ENCODE assay signal across 8 mouse cellular contexts in the genomic region with DNA sequence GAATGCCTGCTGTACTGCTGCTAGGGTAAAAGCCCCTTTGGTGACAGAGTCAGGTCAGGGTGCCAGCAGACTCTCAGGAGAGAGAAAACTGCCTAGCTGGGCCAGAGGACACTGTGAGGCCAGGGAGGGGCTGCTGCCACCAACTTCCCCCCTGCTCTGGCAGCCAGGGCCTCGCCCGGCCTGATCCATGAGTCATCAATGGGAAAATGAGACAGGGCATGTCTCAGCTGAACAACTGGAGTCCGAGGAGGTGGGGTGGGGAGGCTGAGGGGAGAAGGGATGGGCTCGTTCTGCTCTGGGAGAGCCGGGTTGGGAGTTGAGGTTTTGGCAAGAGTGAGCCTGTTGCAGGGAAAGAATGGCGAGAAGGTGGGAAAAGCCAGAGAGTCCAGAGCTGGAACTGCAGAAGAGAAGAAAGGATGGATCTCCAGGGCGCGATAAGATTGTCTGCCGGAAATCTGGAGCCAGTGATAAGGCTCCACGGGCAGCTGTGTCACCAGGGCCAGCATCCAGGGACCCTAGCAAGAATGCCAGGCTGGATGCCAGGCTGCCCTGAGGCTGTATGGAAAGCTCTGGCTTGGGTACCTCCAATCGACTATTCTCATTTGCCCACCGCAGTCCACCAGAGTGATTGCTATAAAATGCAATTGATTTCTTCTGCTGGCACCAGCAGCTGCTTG. TPM values are rescaled to one million over a fixed set of nuclear protein-coding genes. Genes with fewer than 3 reads are reported as not detected.
A peak's percentile ranks its signal among the peaks of the same experiment; 100 is the strongest.
DNase-seq lines count a peak whose midpoint lies in the region; ATAC-seq and TF ChIP-seq lines count a peak whose summit lies in the region.

No protein-coding gene starts in this region.

- no peak for TF ChIP-seq POLR2A in lung, adult 2 months (IDR thresholded peaks at IDR 0.05; ENCODE audit: borderline replicate concordance, extremely low read depth, low read depth, low read length)

- no peak overlapping the region for H3K4me3 ChIP-seq in lung, adult 2 months (replicated peaks; ENCODE audit: extremely low read depth, low read depth, low read length)
- no peak overlapping the region for H3K4me3 ChIP-seq in embryonic facial prominence, embryonic 13.5 days

- ATAC-seq in embryonic facial prominence, embryonic 13.5 days (ENCODE audit: insufficient number of reproducible peaks, insufficient read depth, low FRiP score, low TSS enrichment, low read depth) = no peak

- WGBS in lung, adult 2 months = 32% methylated on average over 12 of the region's 12 CpGs
- WGBS in embryonic facial prominence, embryonic 13.5 days = 49% methylated on average over 12 of the region's 12 CpGs

- DNase-seq in lung, adult 18-20 months = peak; percentile 73 to 79
- no peak for DNase-seq in lung, adult 2 months
- DNase-seq in heart, postnatal 14 days = peak; percentile 55 to 57
- peak; percentile 84 for DNase-seq in skeletal muscle tissue, adult 2 months (ENCODE audit: low read depth, low spot score)
- DNase-seq in left cerebral cortex, adult 8-10 months (ENCODE audit: low spot score in 2 of 2) = no peak
- DNase-seq in layer of hippocampus, postnatal 36 days = no peak
- no peak for DNase-seq in spleen, postnatal 4 days (ENCODE audit: low spot score in 2 of 2)

- no peaks in the 10 kb centered on the region for H3K9me3 ChIP-seq in embryonic facial prominence, embryonic 13.5 days

- peak overlapping the region; percentile 26 for H3K4me2 ChIP-seq in embryonic facial prominence, embryonic 13.5 days

- H3K27ac ChIP-seq in embryonic facial prominence, embryonic 13.5 days = peak overlapping the region; percentile 73

- peaks cover 12% of the 10 kb centered on the region for H3K4me1 ChIP-seq in lung, adult 2 months (ENCODE audit: control insufficient read depth, insufficient read depth, low read length)
- peaks cover 54% of the 10 kb centered on the region for H3K4me1 ChIP-seq in embryonic facial prominence, embryonic 13.5 days

- H3K9ac ChIP-seq in embryonic facial prominence, embryonic 13.5 days = peak overlapping the region; percentile 49; the same call in 1 of the 2 replicates

- TF ChIP-seq CTCF in lung, adult 2 months (IDR thresholded peaks at IDR 0.05; ENCODE audit: insufficient read depth, low read length) = no peak

- H3K27me3 ChIP-seq in embryonic facial prominence, embryonic 13.5 days = no peaks in the 10 kb centered on the region

- H3K36me3 ChIP-seq in embryonic facial prominence, embryonic 13.5 days = peaks cover 15% of the 10 kb centered on the region

- intact Hi-C loops in heart, postnatal 14 days (cut with DNase I) = no loop called here

RNA-seq across cellular contexts. Expression of a gene that starts 5.1 kb away (rescaled TPM):
- polyA plus RNA-seq in lung, adult 2 months (2012; rRNA removed) = 98.6 and 156 TPM in 2 replicates
- 78.0 and 85.6 TPM in 2 replicates for polyA plus RNA-seq in embryonic facial prominence, embryonic 13.5 days (2015; fragmentation: Nextera tagmentation; extraction: Ambion mirVana)
- 10 to 100 TPM; 17.2 to 18.4 TPM for total RNA-seq in heart, postnatal 14 days (2021)
- 10 to 100 TPM; 20.7 to 22.0 (median 21.7) TPM for total RNA-seq in left cerebral cortex, adult 8-10 months (2022)
- total RNA-seq in layer of hippocampus, postnatal 36 days (2021) = 10 to 100 TPM; 14.0 to 16.6 TPM

RNA-seq across cellular contexts. Expression of a gene that starts 8.2 kb away (rescaled TPM):
- 0.26 and 1.5 TPM in 2 replicates for polyA plus RNA-seq in lung, adult 2 months (2012; rRNA removed)
- 28.9 and 33.8 TPM in 2 replicates for polyA plus RNA-seq in embryonic facial prominence, embryonic 13.5 days (2015; fragmentation: Nextera tagmentation; extraction: Ambion mirVana)
- total RNA-seq in heart, postnatal 14 days (2021) = 10 to 100 TPM; 18.6 to 29.4 TPM
- total RNA-seq in left cerebral cortex, adult 8-10 months (2022) = 1 to 10 TPM; 3.7 to 7.8 (median 4.2) TPM
- 1 to 10 TPM; 2.1 to 3.5 TPM for total RNA-seq in layer of hippocampus, postnatal 36 days (2021)

RNA-seq across cellular contexts. Expression of a gene that starts 47.4 kb away (rescaled TPM):
- polyA plus RNA-seq in lung, adult 2 months (2012; rRNA removed) = 6.9 and 43.2 TPM in 2 replicates
- 13.2 and 13.6 TPM in 2 replicates for polyA plus RNA-seq in embryonic facial prominence, embryonic 13.5 days (2015; fragmentation: Nextera tagmentation; extraction: Ambion mirVana)
- total RNA-seq in heart, postnatal 14 days (2021) = 1 to 10 TPM; 4.9 to 6.0 TPM
- 1 to 10 TPM in 2 of 4 experiments, under 1 TPM in 2; 0.68 to 1.2 (median 1.1) TPM for total RNA-seq in left cerebral cortex, adult 8-10 months (2022)
- total RNA-seq in layer of hippocampus, postnatal 36 days (2021) = under 1 TPM; 0.62 to 0.73 TPM

RNA-seq across cellular contexts. Expression of a gene that starts 51.2 kb away (rescaled TPM):
- polyA plus RNA-seq in lung, adult 2 months (2012; rRNA removed) = 556 and 717 TPM in 2 replicates
- 77.0 and 79.3 TPM in 2 replicates for polyA plus RNA-seq in embryonic facial prominence, embryonic 13.5 days (2015; fragmentation: Nextera tagmentation; extraction: Ambion mirVana)
- 10 to 100 TPM; 60.3 to 66.0 TPM for total RNA-seq in heart, postnatal 14 days (2021)
- total RNA-seq in left cerebral cortex, adult 8-10 months (2022) = 100 to 1,000 TPM; 277 to 320 (median 278) TPM
- 100 to 1,000 TPM; 211 to 220 TPM for total RNA-seq in layer of hippocampus, postnatal 36 days (2021)

Comparison
In these comparisons a context has a peak if more than half of its experiments do, and no peak if none do; other contexts are left out.
1. DNase-seq: peak in lung, adult 18-20 months (2 of 2), heart, postnatal 14 days (2 of 2) and skeletal muscle tissue, adult 2 months (single experiment); none in lung, adult 2 months (single experiment), left cerebral cortex, adult 8-10 months (0 of 2), layer of hippocampus, postnatal 36 days (0 of 2) and spleen, postnatal 4 days (0 of 2).